Mouse (Mus musculus) lung, embryonic 14.5 days (tissue): ENCODE results near the gene Olfr811. TPM values are rescaled to one million over a fixed set of nuclear protein-coding genes. Genes with fewer than 3 reads are reported as not detected.

Experiments
- ATAC-seq: fragments of 200-750 bp; cut with Nextera tagmentation; 2 replicates; pipeline ENCODE4 v1.8.0; 2017; ENCODE audit warnings: mild to moderate bottlenecking, moderate TSS enrichment, moderate library complexity; ENCODE audit not compliant: insufficient read depth
- DNase-seq: peaks from one replicate; pipeline ENCODE4 v3.0.0-alpha.2; 2015
- H3K27ac ChIP-seq: fragments of 300-500 bp; sonication (generic); 2 replicates; pipeline ENCODE4 v1.5.1; 2014; ENCODE audit warnings: low read depth, mild to moderate bottlenecking, moderate library complexity
- H3K27me3 ChIP-seq: fragments of 300-500 bp; sonication (generic); 2 replicates; pipeline ENCODE4 v1.6.1; 2014; ENCODE audit warnings: low read length, control low read depth; ENCODE audit not compliant: insufficient read depth
- H3K36me3 ChIP-seq: fragments of 300-500 bp; sonication (generic); 2 replicates; pipeline ENCODE4 v1.6.1; 2014; ENCODE audit warnings: control low read depth; ENCODE audit not compliant: insufficient read depth
- H3K4me1 ChIP-seq: fragments of 300-500 bp; sonication (generic); 2 replicates; pipeline ENCODE4 v1.6.1; 2014; ENCODE audit warnings: antibody characterized with exemption, control low read depth; ENCODE audit not compliant: insufficient read depth
- H3K4me2 ChIP-seq: fragments of 300-500 bp; sonication (generic); 2 replicates; pipeline ENCODE4 v1.6.1; 2014; ENCODE audit warnings: mild to moderate bottlenecking
- H3K4me3 ChIP-seq: fragments of 300-500 bp; sonication (generic); 2 replicates; pipeline ENCODE4 v1.5.1; 2014; ENCODE audit warnings: low read depth, low read length
- H3K9ac ChIP-seq: fragments of 300-500 bp; sonication (generic); 2 replicates; pipeline ENCODE4 v1.6.1; 2014
- H3K9me3 ChIP-seq: fragments of 300-500 bp; sonication (generic); 2 replicates; pipeline ENCODE4 v1.6.1; 2016; ENCODE audit warnings: low read depth, low read length, control low read depth
- CTCF ChIP-seq: IDR thresholded peaks from 2 replicates; pipeline ENCODE4 v1.5.1; 2016; ENCODE audit warnings: antibody characterized with exemption, low read depth
- WGBS: fragments of 180-500 bp; shearing (Covaris S2); extraction: QIAGEN DNeasy Blood & Tissue Kit; methylation state at CpG from one replicate; pipeline ENCODE4 v1.1.7; 2014; 5-methylcytosine and 5-hydroxymethylcytosine counted together
- polyA plus RNA-seq: library from polyadenylated mRNA; unstranded; fragments of >200 nt; fragmentation: Nextera tagmentation; extraction: Ambion mirVana; gene quantifications from 2 replicates; pipeline ENCODE4 v1.2.1, GENCODE M21; 2014

Olfr811 gene
- polyA plus RNA-seq: not detected in 2 replicates

GRCm38 (mm10) chr10:129804296-129804695, at the start of gene Olfr811:
Gene Olfr811, minus strand, starts transcription at chr10:129804396.
- 80% methylated on average over 4 of the region's 4 CpGs for WGBS
- no peak for ATAC-seq
- no peaks in the 10 kb centered on the region for H3K4me1 ChIP-seq
- H3K36me3 ChIP-seq: no peaks in the 10 kb centered on the region
- no peak within 1 kb of the TSS for H3K27ac ChIP-seq
- H3K4me2 ChIP-seq: no peak within 1 kb of the TSS
- H3K9ac ChIP-seq: no peak within 1 kb of the TSS
- H3K9me3 ChIP-seq: no peaks in the 10 kb centered on the region
- TF ChIP-seq CTCF: no peak
- no peaks in the 10 kb centered on the region for H3K27me3 ChIP-seq
- no peak within 1 kb of the TSS for H3K4me3 ChIP-seq
- DNase-seq: no peak

GRCm38 (mm10) chr10:129847343-129847742, 43.1 kb upstream of the Olfr811 start:
- H3K36me3 ChIP-seq: no peaks in the 10 kb centered on the region
- no peak overlapping the region for H3K9ac ChIP-seq
- H3K4me1 ChIP-seq: no peaks in the 10 kb centered on the region
- H3K4me3 ChIP-seq: no peak overlapping the region
- H3K27me3 ChIP-seq: no peaks in the 10 kb centered on the region
- ATAC-seq (no peak), DNase-seq (no peak)
- no peak for TF ChIP-seq CTCF
- H3K4me2 ChIP-seq: no peak overlapping the region
- H3K27ac ChIP-seq: no peak overlapping the region
- H3K9me3 ChIP-seq: no peaks in the 10 kb centered on the region
- WGBS: 69% methylated on average over 1 of the region's 1 CpGs

GRCm38 (mm10) chr10:129845994-129846393, 41.8 kb upstream of the Olfr811 start, which contains the start of gene Olfr812:
Gene Olfr812, minus strand, starts transcription at chr10:129846094.
- no peak for TF ChIP-seq CTCF
- DNase-seq (no peak), ATAC-seq (no peak)
- no peaks in the 10 kb centered on the region for H3K4me1 ChIP-seq
- no peaks in the 10 kb centered on the region for H3K27me3 ChIP-seq
- H3K27ac ChIP-seq: no peak within 1 kb of the TSS
- no peaks in the 10 kb centered on the region for H3K36me3 ChIP-seq
- H3K4me3 ChIP-seq: no peak within 1 kb of the TSS
- H3K9ac ChIP-seq: no peak within 1 kb of the TSS
- WGBS: 27% methylated on average over 1 of the region's 1 CpGs
- H3K9me3 ChIP-seq: no peaks in the 10 kb centered on the region
- no peak within 1 kb of the TSS for H3K4me2 ChIP-seq

GRCm38 (mm10) chr10:129794817-129795216, 9.4 kb downstream of the Olfr811 start, which contains the start of gene Olfr810:
Gene Olfr810, minus strand, starts transcription at chr10:129794917.
- no peak within 1 kb of the TSS for H3K27ac ChIP-seq
- no peak for TF ChIP-seq CTCF
- DNase-seq (no peak), ATAC-seq (no peak)
- H3K9me3 ChIP-seq: no peaks in the 10 kb centered on the region
- no peaks in the 10 kb centered on the region for H3K4me1 ChIP-seq
- H3K9ac ChIP-seq: no peak within 1 kb of the TSS
- no peaks in the 10 kb centered on the region for H3K27me3 ChIP-seq
- no peaks in the 10 kb centered on the region for H3K36me3 ChIP-seq
- H3K4me3 ChIP-seq: no peak within 1 kb of the TSS
- H3K4me2 ChIP-seq: no peak within 1 kb of the TSS

- DNase-seq (no peak), ATAC-seq (no peak)
- no peaks in the 10 kb centered on the region for H3K9me3 ChIP-seq
- no peak overlapping the region for H3K4me3 ChIP-seq
- no peak overlapping the region for H3K27ac ChIP-seq
- TF ChIP-seq CTCF: no peak
- H3K9ac ChIP-seq: no peak overlapping the region
- no peak overlapping the region for H3K4me2 ChIP-seq
- H3K27me3 ChIP-seq: no peaks in the 10 kb centered on the region
- no peaks in the 10 kb centered on the region for H3K36me3 ChIP-seq
- no peaks in the 10 kb centered on the region for H3K4me1 ChIP-seq
Observed at GRCm38 (mm10) chr10:129778123-129778522, 26.1 kb downstream of the Olfr811 start.

GRCm38 (mm10) chr10:129774338-129774737, 29.9 kb downstream of the Olfr811 start, which contains the start of gene Olfr809:
Gene Olfr809, plus strand, starts transcription at chr10:129774638.
- Histone ChIP-seq H3K4me3 (no peak within 1 kb of the TSS), H3K4me1 (no peaks in the 10 kb centered on the region), H3K27me3 (no peaks in the 10 kb centered on the region), H3K27ac (no peak within 1 kb of the TSS), H3K4me2 (no peak within 1 kb of the TSS), H3K9me3 (no peaks in the 10 kb centered on the region), H3K9ac (no peak within 1 kb of the TSS), H3K36me3 (no peaks in the 10 kb centered on the region)
- no peak for ATAC-seq
- DNase-seq: no peak
- TF ChIP-seq CTCF: no peak

GRCm38 (mm10) chr10:129765182-129765581, 39.0 kb downstream of the Olfr811 start, which contains the start of gene Olfr808:
Gene Olfr808, plus strand, starts transcription at chr10:129765482.
- no peak for ATAC-seq
- no peak for TF ChIP-seq CTCF
- H3K9me3 ChIP-seq: no peaks in the 10 kb centered on the region
- H3K36me3 ChIP-seq: no peaks in the 10 kb centered on the region
- no peaks in the 10 kb centered on the region for H3K27me3 ChIP-seq
- no peak within 1 kb of the TSS for H3K4me3 ChIP-seq
- no peak for DNase-seq
- no peak within 1 kb of the TSS for H3K27ac ChIP-seq
- WGBS: 89% methylated on average over 1 of the region's 1 CpGs
- H3K9ac ChIP-seq: no peak within 1 kb of the TSS
- H3K4me1 ChIP-seq: no peaks in the 10 kb centered on the region
- H3K4me2 ChIP-seq: no peak within 1 kb of the TSS

- 80% methylated on average over 1 of the region's 1 CpGs for WGBS
- ATAC-seq (no peak), DNase-seq (no peak)
- H3K9me3 ChIP-seq: no peaks in the 10 kb centered on the region
- no peak within 1 kb of the TSS for H3K9ac ChIP-seq
- no peak within 1 kb of the TSS for H3K27ac ChIP-seq
- no peaks in the 10 kb centered on the region for H3K27me3 ChIP-seq
- TF ChIP-seq CTCF: no peak
- H3K4me2 ChIP-seq: no peak within 1 kb of the TSS
- H3K4me3 ChIP-seq: no peak within 1 kb of the TSS
- no peaks in the 10 kb centered on the region for H3K36me3 ChIP-seq
- H3K4me1 ChIP-seq: no peaks in the 10 kb centered on the region
Observed at GRCm38 (mm10) chr10:129757693-129758092, 46.5 kb downstream of the Olfr811 start, which contains the start of gene Olfr807. Gene Olfr807, minus strand, starts transcription at chr10:129757793.

Other genes with a start within 250 kb of the Olfr811 start
- not detected in 2 replicates for gene Olfr794, start 236.7 kb downstream of the Olfr811 start, polyA plus RNA-seq
- gene Olfr796, start 191.8 kb downstream of the Olfr811 start, polyA plus RNA-seq: not detected in 2 replicates
- gene Olfr798, start 176.5 kb downstream of the Olfr811 start, polyA plus RNA-seq: not detected in 2 replicates
- not detected in 2 replicates for gene Olfr799, start 166.9 kb downstream of the Olfr811 start, polyA plus RNA-seq
- not detected in 2 replicates for gene Olfr800, start 146.7 kb downstream of the Olfr811 start, polyA plus RNA-seq
- gene Olfr801, start 130.5 kb downstream of the Olfr811 start, polyA plus RNA-seq: not detected in 2 replicates
- not detected in 2 replicates for gene Olfr802, start 116.2 kb downstream of the Olfr811 start, polyA plus RNA-seq
- not detected in 2 replicates for gene Olfr803, start 110.1 kb downstream of the Olfr811 start, polyA plus RNA-seq
- not detected in 2 replicates for gene Olfr804, start 101.2 kb downstream of the Olfr811 start, polyA plus RNA-seq
- gene Olfr805, start 75.0 kb downstream of the Olfr811 start, polyA plus RNA-seq: not detected in 2 replicates
- not detected in 2 replicates for gene Olfr806, start 62.5 kb downstream of the Olfr811 start, polyA plus RNA-seq
- not detected in 2 replicates for gene Olfr807, start 46.6 kb downstream of the Olfr811 start, polyA plus RNA-seq
- not detected in 2 replicates for gene Olfr808, start 38.9 kb downstream of the Olfr811 start, polyA plus RNA-seq
- not detected in 2 replicates for gene Olfr809, start 29.8 kb downstream of the Olfr811 start, polyA plus RNA-seq
- gene Olfr810, start 9.5 kb downstream of the Olfr811 start, polyA plus RNA-seq: not detected in 2 replicates
- not detected in 2 replicates for gene Olfr812, start 41.7 kb upstream of the Olfr811 start, polyA plus RNA-seq
- not detected in 2 replicates for gene Olfr813, start 51.0 kb upstream of the Olfr811 start, polyA plus RNA-seq
- gene Olfr814, start 75.5 kb upstream of the Olfr811 start, polyA plus RNA-seq: not detected in 2 replicates
- not detected in 2 replicates for gene Olfr815, start 101.5 kb upstream of the Olfr811 start, polyA plus RNA-seq
- not detected in 2 replicates for gene Olfr816, start 111.2 kb upstream of the Olfr811 start, polyA plus RNA-seq
- gene Olfr818, start 144.7 kb upstream of the Olfr811 start, polyA plus RNA-seq: not detected in 2 replicates
- not detected in 2 replicates for gene Olfr819, start 162.9 kb upstream of the Olfr811 start, polyA plus RNA-seq
- not detected in 2 replicates for gene Olfr247, start 171.7 kb upstream of the Olfr811 start, polyA plus RNA-seq
- not detected in 2 replicates for gene Gm10310, start 180.7 kb upstream of the Olfr811 start, polyA plus RNA-seq
- gene Olfr820, start 208.2 kb upstream of the Olfr811 start, polyA plus RNA-seq: not detected in 2 replicates
- not detected in 2 replicates for gene Olfr821, start 226.0 kb upstream of the Olfr811 start, polyA plus RNA-seq